Mouse (Mus musculus): Measurements from ENCODE around the gene Erg28. TPM values are rescaled to one million over a fixed set of nuclear protein-coding genes. Genes with fewer than 3 reads are reported as not detected.

Gene Erg28
- total RNA-seq, 2 experiments from 2014 or later: 5.8 to 7.0 TPM

Other genes with a start within 250 kb of the Erg28 start
- gene Jdp2, start 225.5 kb downstream of the Erg28 start, total RNA-seq (2021): 1 to 10 TPM; 8.8 to 9.2 TPM
- 1 to 10 TPM in 1 of 2 experiments, under 1 TPM in 1; 0.55 to 1.0 TPM for gene Batf, start 137.9 kb downstream of the Erg28 start, total RNA-seq (2021)
- 1 to 10 TPM; 1.9 to 2.7 TPM for gene Flvcr2, start 78.0 kb downstream of the Erg28 start, total RNA-seq (2021)
- gene Ttll5, start 109 bp upstream of the Erg28 start, total RNA-seq (2021): 10 to 100 TPM; 13.0 to 13.4 TPM

All from heart, postnatal 25 days (tissue).